Mouse (Mus musculus): ENCODE measurements around the gene Haus4.

Gene Haus4

GRCm38 (mm10) chr14:54496706-54497105 is 57.7 kb downstream of the Haus4 start:
- 87% methylated on average over 14 of the region's 14 CpGs for WGBS

GRCm38 (mm10) chr14:54494234-54494633 is 60.2 kb downstream of the Haus4 start:
- 4% methylated on average over 3 of the region's 3 CpGs for WGBS

- 87% methylated on average over 5 of the region's 5 CpGs for WGBS
These were observed 61.2 kb downstream of the Haus4 start for GRCm38 (mm10) chr14:54493236-54493635.

- 47% methylated on average over 18 of the region's 18 CpGs for WGBS
These were observed 61.9 kb downstream of the Haus4 start for GRCm38 (mm10) chr14:54492345-54493131.
